Mouse (Mus musculus) neural tube, embryonic 15.5 days (tissue): Measurements from ENCODE around the gene Abcb9. TPM values are rescaled to one million over a fixed set of nuclear protein-coding genes. Genes with fewer than 3 reads are reported as not detected.

Source experiments
- ATAC-seq: fragments of 200-750 bp; cut with Nextera tagmentation; 2 replicates; pipeline ENCODE4 v1.8.0; 2017; ENCODE audit warnings: mild to moderate bottlenecking, moderate TSS enrichment, moderate library complexity; ENCODE audit not compliant: low FRiP score
- H3K27ac ChIP-seq: fragments of 300-500 bp; sonication (generic); replicated peaks from 2 replicates; pipeline ENCODE4 v1.5.1; 2015; ENCODE audit warnings: mild to moderate bottlenecking, inconsistent platforms
- H3K27me3 ChIP-seq: fragments of 300-500 bp; sonication (generic); replicated peaks from 2 replicates; pipeline ENCODE4 v1.6.1; 2015; ENCODE audit warnings: inconsistent platforms
- H3K36me3 ChIP-seq: fragments of 300-500 bp; sonication (generic); 2 replicates; pipeline ENCODE4 v1.6.1; 2015; ENCODE audit warnings: inconsistent platforms
- H3K4me1 ChIP-seq: fragments of 300-500 bp; sonication (generic); 2 replicates; pipeline ENCODE4 v1.6.1; 2015; ENCODE audit warnings: inconsistent platforms
- H3K4me2 ChIP-seq: fragments of 300-500 bp; sonication (generic); 2 replicates; pipeline ENCODE4 v1.6.1; 2015; ENCODE audit warnings: inconsistent platforms, mild to moderate bottlenecking, moderate library complexity
- H3K4me3 ChIP-seq: fragments of 300-500 bp; sonication (generic); replicated peaks from 2 replicates; pipeline ENCODE4 v1.5.1; 2015; ENCODE audit warnings: mild to moderate bottlenecking, inconsistent platforms
- H3K9ac ChIP-seq: fragments of 300-500 bp; sonication (generic); replicated peaks from 2 replicates; pipeline ENCODE4 v1.6.1; 2015; ENCODE audit warnings: mild to moderate bottlenecking, inconsistent platforms
- H3K9me3 ChIP-seq: fragments of 300-500 bp; sonication (generic); replicated peaks from 2 replicates; pipeline ENCODE4 v1.6.1; 2016; ENCODE audit warnings: inconsistent platforms
- WGBS: fragments of 180-500 bp; shearing (Covaris S2); methylation state at CpG from one replicate; pipeline ENCODE4 v1.1.7; 2015; ENCODE audit warnings: mixed read lengths; 5-methylcytosine and 5-hydroxymethylcytosine counted together
- polyA plus RNA-seq: library from polyadenylated mRNA; unstranded; fragments of >200 nt; fragmentation: Nextera tagmentation; extraction: Ambion mirVana; gene quantifications from 2 replicates; pipeline ENCODE4 v1.2.1, GENCODE M21; 2015

The Abcb9 gene
- polyA plus RNA-seq, 1 experiment from 2014 or later = 23.2 TPM

- Histone ChIP-seq H3K9ac (no peak overlapping the region), H3K4me1 (peaks cover 77% of the 10 kb centered on the region), H3K9me3 (no peaks in the 10 kb centered on the region), H3K27me3 (no peaks in the 10 kb centered on the region), H3K36me3 (no peaks in the 10 kb centered on the region), H3K4me2 (peak overlapping the region; percentile 79), H3K4me3 (peak overlapping the region; percentile 3; the same call in 1 of the 2 replicates), H3K27ac (peak overlapping the region; percentile 19; the same call in 1 of the 2 replicates)
- ATAC-seq = no peak
- 64% methylated on average over 19 of the region's 19 CpGs for WGBS
These were observed 67.7 kb downstream of the Abcb9 start for GRCm38 (mm10) chr5:124027702-124028470.

GRCm38 (mm10) chr5:124026568-124026967, 69.0 kb downstream of the Abcb9 start:
- ATAC-seq = no peak
- Histone ChIP-seq H3K27ac (no peak overlapping the region), H3K27me3 (no peaks in the 10 kb centered on the region), H3K9me3 (no peaks in the 10 kb centered on the region), H3K36me3 (no peaks in the 10 kb centered on the region), H3K4me3 (no peak overlapping the region), H3K9ac (no peak overlapping the region), H3K4me2 (0 out of 2 replicates have a peak overlapping the region, but pooled peaks have one; percentile 1), H3K4me1 (peaks cover 79% of the 10 kb centered on the region)
- 45% methylated on average over 5 of the region's 5 CpGs for WGBS

GRCm38 (mm10) chr5:124025587-124026441, 69.8 kb downstream of the Abcb9 start:
- no peak overlapping the region for H3K4me3 ChIP-seq
- H3K9me3 ChIP-seq = no peaks in the 10 kb centered on the region
- no peak overlapping the region for H3K9ac ChIP-seq
- ATAC-seq = no peak
- 0 out of 2 replicates have a peak, but pooled peaks cover 3% of the 10 kb centered on the region for H3K36me3 ChIP-seq
- no peaks in the 10 kb centered on the region for H3K27me3 ChIP-seq
- WGBS = 80% methylated on average over 15 of the region's 15 CpGs
- H3K27ac ChIP-seq = peak overlapping the region; percentile 67
- H3K4me1 ChIP-seq = peaks cover 83% of the 10 kb centered on the region
- H3K4me2 ChIP-seq = peak overlapping the region; percentile 1

GRCm38 (mm10) chr5:124025146-124025545, 70.5 kb downstream of the Abcb9 start:
- WGBS = 27% methylated on average over 9 of the region's 9 CpGs
- H3K4me2 ChIP-seq = 0 out of 2 replicates have a peak overlapping the region, but pooled peaks have one; percentile 6

GRCm38 (mm10) chr5:124024677-124025076, 70.9 kb downstream of the Abcb9 start:
- WGBS = 31% methylated on average over 6 of the region's 6 CpGs
- H3K9me3 ChIP-seq = no peaks in the 10 kb centered on the region
- peak overlapping the region; percentile 67 for H3K27ac ChIP-seq
- H3K27me3 ChIP-seq = no peaks in the 10 kb centered on the region
- H3K36me3 ChIP-seq = 0 out of 2 replicates have a peak, but pooled peaks cover 3% of the 10 kb centered on the region
- H3K4me1 ChIP-seq = peaks cover 80% of the 10 kb centered on the region
- 0 out of 2 replicates have a peak overlapping the region, but pooled peaks have one; percentile 6 for H3K4me2 ChIP-seq
- H3K9ac ChIP-seq = no peak overlapping the region
- H3K4me3 ChIP-seq = no peak overlapping the region
- ATAC-seq = no peak

More at GRCm38 (mm10) chr5:124025146-124025545, 70.5 kb downstream of the Abcb9 start:
- no peaks in the 10 kb centered on the region for H3K27me3 ChIP-seq
- no peak overlapping the region for H3K9ac ChIP-seq
- H3K36me3 ChIP-seq = 0 out of 2 replicates have a peak, but pooled peaks cover 3% of the 10 kb centered on the region
- no peak for ATAC-seq
- H3K4me3 ChIP-seq = no peak overlapping the region
- no peaks in the 10 kb centered on the region for H3K9me3 ChIP-seq
- H3K4me1 ChIP-seq = peaks cover 80% of the 10 kb centered on the region
- H3K27ac ChIP-seq = peak overlapping the region; percentile 67

- no peaks in the 10 kb centered on the region for H3K27me3 ChIP-seq
- no peak overlapping the region for H3K4me3 ChIP-seq
- H3K36me3 ChIP-seq = 0 out of 2 replicates have a peak, but pooled peaks cover 3% of the 10 kb centered on the region
- H3K4me2 ChIP-seq = no peak overlapping the region
- no peak overlapping the region for H3K27ac ChIP-seq
- ATAC-seq = no peak
- WGBS = 81% methylated on average over 7 of the region's 7 CpGs
- H3K9me3 ChIP-seq = no peaks in the 10 kb centered on the region
- H3K9ac ChIP-seq = no peak overlapping the region
- H3K4me1 ChIP-seq = peaks cover 80% of the 10 kb centered on the region
These were observed 73.2 kb downstream of the Abcb9 start for GRCm38 (mm10) chr5:124022365-124022764.

- Histone ChIP-seq H3K4me2 (no peak overlapping the region), H3K36me3 (0 out of 2 replicates have a peak, but pooled peaks cover 3% of the 10 kb centered on the region), H3K27ac (no peak overlapping the region), H3K4me1 (peaks cover 81% of the 10 kb centered on the region), H3K27me3 (no peaks in the 10 kb centered on the region), H3K9me3 (no peaks in the 10 kb centered on the region), H3K9ac (no peak overlapping the region), H3K4me3 (no peak overlapping the region)
- ATAC-seq = no peak
- 82% methylated on average over 11 of the region's 11 CpGs for WGBS
These were observed 73.9 kb downstream of the Abcb9 start for GRCm38 (mm10) chr5:124021701-124022100.

GRCm38 (mm10) chr5:124021148-124021547, 74.5 kb downstream of the Abcb9 start:
- Histone ChIP-seq H3K4me3 (no peak overlapping the region), H3K4me1 (peaks cover 81% of the 10 kb centered on the region), H3K9me3 (no peaks in the 10 kb centered on the region), H3K9ac (no peak overlapping the region), H3K27me3 (no peaks in the 10 kb centered on the region), H3K4me2 (no peak overlapping the region), H3K36me3 (0 out of 2 replicates have a peak, but pooled peaks cover 3% of the 10 kb centered on the region), H3K27ac (no peak overlapping the region)
- ATAC-seq = no peak
- 89% methylated on average over 11 of the region's 11 CpGs for WGBS

- Histone ChIP-seq H3K4me2 (no peak overlapping the region), H3K27me3 (no peaks in the 10 kb centered on the region), H3K4me3 (no peak overlapping the region), H3K36me3 (0 out of 2 replicates have a peak, but pooled peaks cover 3% of the 10 kb centered on the region), H3K27ac (peak overlapping the region; percentile 66), H3K9ac (no peak overlapping the region), H3K9me3 (no peaks in the 10 kb centered on the region), H3K4me1 (peaks cover 79% of the 10 kb centered on the region)
- 62% methylated on average over 12 of the region's 12 CpGs for WGBS
- ATAC-seq = peak; percentile 29; the same call in 1 of the 2 replicates
These were observed 76.0 kb downstream of the Abcb9 start for GRCm38 (mm10) chr5:124019348-124020216.

GRCm38 (mm10) chr5:124018651-124019050, 76.9 kb downstream of the Abcb9 start:
- Histone ChIP-seq H3K9me3 (no peaks in the 10 kb centered on the region), H3K4me3 (no peak overlapping the region), H3K27me3 (no peaks in the 10 kb centered on the region), H3K36me3 (0 out of 2 replicates have a peak, but pooled peaks cover 3% of the 10 kb centered on the region), H3K9ac (no peak overlapping the region), H3K4me2 (no peak overlapping the region), H3K4me1 (peaks cover 79% of the 10 kb centered on the region), H3K27ac (peak overlapping the region; percentile 66)
- ATAC-seq = no peak
- 84% methylated on average over 9 of the region's 9 CpGs for WGBS
